Mouse (Mus musculus) midbrain, embryonic 15.5 days (tissue): ENCODE measurements around the gene Dgki. TPM values are rescaled to one million over a fixed set of nuclear protein-coding genes. Genes with fewer than 3 reads are reported as not detected.

Source experiments
- ATAC-seq: fragments of 200-750 bp; cut with Nextera tagmentation; replicated peaks from 2 replicates; pipeline ENCODE4 v1.8.0; 2017; ENCODE audit warnings: moderate TSS enrichment
- H3K27ac ChIP-seq: fragments of 300-500 bp; sonication (generic); 2 replicates; pipeline ENCODE4 v1.5.1; 2015; ENCODE audit warnings: mild to moderate bottlenecking, inconsistent platforms
- H3K27me3 ChIP-seq: fragments of 300-500 bp; sonication (generic); replicated peaks from 2 replicates; pipeline ENCODE4 v1.6.1; 2015; ENCODE audit warnings: inconsistent platforms
- H3K36me3 ChIP-seq: fragments of 300-500 bp; sonication (generic); replicated peaks from 2 replicates; pipeline ENCODE4 v1.6.1; 2015; ENCODE audit warnings: inconsistent platforms
- H3K4me1 ChIP-seq: fragments of 300-500 bp; sonication (generic); 2 replicates; pipeline ENCODE4 v1.6.1; 2015; ENCODE audit warnings: inconsistent platforms
- H3K4me2 ChIP-seq: fragments of 300-500 bp; sonication (generic); 2 replicates; pipeline ENCODE4 v1.6.1; 2015; ENCODE audit warnings: inconsistent platforms, mild to moderate bottlenecking, moderate library complexity
- H3K4me3 ChIP-seq: fragments of 300-500 bp; sonication (generic); 2 replicates; pipeline ENCODE4 v1.5.1; 2015; ENCODE audit warnings: mild to moderate bottlenecking, inconsistent platforms
- H3K9ac ChIP-seq: fragments of 300-500 bp; sonication (generic); 2 replicates; pipeline ENCODE4 v1.6.1; 2015; ENCODE audit warnings: mild to moderate bottlenecking, inconsistent platforms
- H3K9me3 ChIP-seq: fragments of 300-500 bp; sonication (generic); 2 replicates; pipeline ENCODE4 v1.6.1; 2016; ENCODE audit warnings: inconsistent platforms
- WGBS: fragments of 180-500 bp; shearing (Covaris S2); methylation state at CpG from one replicate; pipeline ENCODE4 v1.1.7; 2015; ENCODE audit warnings: mixed read lengths; 5-methylcytosine and 5-hydroxymethylcytosine counted together
- polyA plus RNA-seq: library from polyadenylated mRNA; unstranded; fragments of >200 nt; fragmentation: Nextera tagmentation; extraction: Ambion mirVana; gene quantifications from 2 replicates; pipeline ENCODE4 v1.2.1, GENCODE M21; 2015

The Dgki gene
- polyA plus RNA-seq, 1 experiment from 2014 or later: 8.9 TPM

GRCm38 (mm10) chr6:36842101-36842922 is 457.7 kb downstream of the Dgki start:
- Histone ChIP-seq H3K4me2 (no peak overlapping the region), H3K27me3 (no peaks in the 10 kb centered on the region), H3K4me3 (no peak overlapping the region), H3K9me3 (no peaks in the 10 kb centered on the region), H3K27ac (no peak overlapping the region), H3K36me3 (no peaks in the 10 kb centered on the region), H3K9ac (no peak overlapping the region), H3K4me1 (no peaks in the 10 kb centered on the region)
- WGBS: 81% methylated on average over 5 of the region's 5 CpGs
- ATAC-seq: no peak

- Histone ChIP-seq H3K27ac (no peak overlapping the region), H3K9ac (no peak overlapping the region), H3K9me3 (no peaks in the 10 kb centered on the region), H3K27me3 (no peaks in the 10 kb centered on the region), H3K36me3 (no peaks in the 10 kb centered on the region), H3K4me3 (no peak overlapping the region), H3K4me1 (no peaks in the 10 kb centered on the region), H3K4me2 (no peak overlapping the region)
- no peak for ATAC-seq
- WGBS: 78% methylated on average over 3 of the region's 3 CpGs
These were observed 458.3 kb downstream of the Dgki start for GRCm38 (mm10) chr6:36841701-36842100.

DNA sequence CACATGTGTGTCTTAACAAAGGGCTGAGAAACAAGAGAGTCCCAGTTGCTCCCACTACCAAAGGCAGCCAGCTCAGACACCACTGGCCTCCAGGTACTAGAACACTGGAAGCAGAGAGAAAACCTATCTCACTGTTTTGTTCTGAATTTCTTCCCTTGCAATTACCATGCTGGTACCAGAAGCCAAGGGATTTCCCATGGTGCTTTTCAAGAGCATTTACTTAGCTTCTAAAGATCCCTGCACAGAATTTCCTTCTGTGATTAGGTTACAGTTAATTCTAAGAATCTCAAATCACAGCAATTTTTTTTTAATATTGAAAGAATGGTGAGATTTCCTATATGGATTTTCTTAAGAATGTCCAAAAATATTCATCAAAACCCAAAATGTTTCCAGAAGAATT is 458.8 kb downstream of the Dgki start:
- Histone ChIP-seq H3K27me3 (no peaks in the 10 kb centered on the region), H3K9ac (no peak overlapping the region), H3K4me1 (no peaks in the 10 kb centered on the region), H3K4me3 (no peak overlapping the region), H3K9me3 (no peaks in the 10 kb centered on the region), H3K27ac (no peak overlapping the region), H3K4me2 (no peak overlapping the region), H3K36me3 (no peaks in the 10 kb centered on the region)
- ATAC-seq: no peak

DNA sequence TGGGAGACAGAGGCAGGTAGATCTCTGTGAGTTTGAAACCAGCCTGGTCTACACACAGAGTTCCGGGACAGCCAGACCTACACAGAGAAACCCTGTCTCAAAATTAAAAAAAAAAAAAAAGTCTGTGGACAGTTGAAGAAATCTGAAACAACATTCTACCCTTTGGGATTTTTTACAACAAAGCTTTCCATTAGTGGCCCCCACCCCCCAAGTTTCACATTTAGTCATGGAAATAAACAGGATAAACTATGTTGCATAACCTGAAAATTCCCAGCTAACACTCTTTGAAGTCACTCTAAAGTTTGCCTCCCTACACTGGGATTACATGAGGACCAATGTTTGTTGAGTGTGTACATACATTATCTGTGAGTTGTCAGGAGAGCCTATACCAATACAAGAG is 461.2 kb downstream of the Dgki start:
- ATAC-seq: no peak
- H3K27me3 ChIP-seq: no peaks in the 10 kb centered on the region
- 95% methylated on average over 1 of the region's 1 CpGs for WGBS

GRCm38 (mm10) chr6:36835351-36835750 is 464.6 kb downstream of the Dgki start:
- Histone ChIP-seq H3K4me2 (no peak overlapping the region), H3K4me1 (no peaks in the 10 kb centered on the region), H3K9ac (no peak overlapping the region), H3K4me3 (no peak overlapping the region), H3K27me3 (no peaks in the 10 kb centered on the region), H3K27ac (no peak overlapping the region), H3K9me3 (no peaks in the 10 kb centered on the region), H3K36me3 (no peaks in the 10 kb centered on the region)
- ATAC-seq: no peak
- 89% methylated on average over 3 of the region's 3 CpGs for WGBS

More for the DNA sequence above, 461.2 kb downstream of the Dgki start:
- no peak overlapping the region for H3K4me2 ChIP-seq
- no peak overlapping the region for H3K4me3 ChIP-seq
- H3K27ac ChIP-seq: no peak overlapping the region
- no peaks in the 10 kb centered on the region for H3K4me1 ChIP-seq
- H3K36me3 ChIP-seq: no peaks in the 10 kb centered on the region
- H3K9ac ChIP-seq: no peak overlapping the region
- H3K9me3 ChIP-seq: no peaks in the 10 kb centered on the region

DNA sequence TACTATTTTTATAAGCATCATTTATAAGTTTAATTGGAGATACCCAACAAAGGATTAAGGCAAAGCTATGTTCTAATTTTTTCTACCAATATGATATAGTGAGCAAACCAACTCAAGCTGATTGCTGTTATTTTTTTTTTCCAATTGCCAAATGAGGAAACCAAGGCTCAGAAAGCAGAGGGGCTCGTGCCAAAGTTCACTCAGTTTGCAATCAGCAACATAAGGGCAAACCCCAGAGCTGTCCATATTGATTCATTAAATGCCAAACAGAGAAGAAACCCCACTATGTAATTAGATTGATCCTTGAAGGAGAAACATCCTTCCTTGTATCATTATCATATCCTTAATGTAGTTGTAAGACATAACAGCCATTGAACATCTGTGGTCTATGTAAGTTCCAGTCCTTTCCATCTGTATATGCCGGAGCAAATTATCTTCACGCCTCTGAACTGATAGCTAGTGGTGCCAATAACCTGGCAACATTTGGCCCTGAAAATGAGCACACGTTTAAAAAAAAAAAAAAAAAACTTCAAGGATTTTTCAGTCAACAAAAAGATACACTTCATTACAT is 465.2 kb downstream of the Dgki start:
- Histone ChIP-seq H3K4me1 (no peaks in the 10 kb centered on the region), H3K36me3 (no peaks in the 10 kb centered on the region), H3K9me3 (no peaks in the 10 kb centered on the region), H3K4me2 (no peak overlapping the region), H3K27ac (no peak overlapping the region), H3K9ac (no peak overlapping the region), H3K4me3 (no peak overlapping the region), H3K27me3 (no peaks in the 10 kb centered on the region)
- WGBS: 79% methylated on average over 4 of the region's 4 CpGs
- ATAC-seq: no peak

DNA sequence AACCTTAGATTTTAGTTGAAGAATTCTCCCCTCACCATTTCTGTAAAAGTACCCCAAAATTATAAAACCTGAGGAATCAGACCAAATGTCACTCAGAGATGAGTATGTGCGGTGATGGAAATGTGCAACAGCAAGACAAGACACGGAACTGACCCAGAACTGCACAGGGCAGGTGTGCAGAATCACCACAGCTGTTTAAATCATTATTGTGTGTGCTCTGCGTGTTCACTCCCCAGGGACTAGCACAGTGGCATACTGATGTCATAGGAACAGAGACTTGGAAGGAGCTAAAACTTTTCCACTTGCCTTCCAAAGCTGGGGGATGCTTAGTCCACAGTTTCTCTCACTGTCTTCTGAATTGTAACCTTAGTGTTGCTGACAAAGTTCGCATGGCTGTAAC is 467.3 kb downstream of the Dgki start:
- Histone ChIP-seq H3K9me3 (no peaks in the 10 kb centered on the region), H3K4me1 (no peaks in the 10 kb centered on the region), H3K4me2 (no peak overlapping the region), H3K36me3 (no peaks in the 10 kb centered on the region), H3K27me3 (no peaks in the 10 kb centered on the region), H3K4me3 (no peak overlapping the region), H3K27ac (no peak overlapping the region), H3K9ac (no peak overlapping the region)
- ATAC-seq: no peak
- 80% methylated on average over 4 of the region's 4 CpGs for WGBS

GRCm38 (mm10) chr6:36832207-36832606 is 467.8 kb downstream of the Dgki start:
- Histone ChIP-seq H3K9me3 (no peaks in the 10 kb centered on the region), H3K36me3 (no peaks in the 10 kb centered on the region), H3K4me3 (no peak overlapping the region), H3K4me2 (no peak overlapping the region), H3K27me3 (no peaks in the 10 kb centered on the region), H3K4me1 (no peaks in the 10 kb centered on the region), H3K9ac (no peak overlapping the region), H3K27ac (no peak overlapping the region)
- ATAC-seq: no peak
- 93% methylated on average over 2 of the region's 2 CpGs for WGBS

GRCm38 (mm10) chr6:36830371-36830925 is 469.5 kb downstream of the Dgki start:
- Histone ChIP-seq H3K27ac (no peak overlapping the region), H3K9me3 (no peaks in the 10 kb centered on the region), H3K9ac (no peak overlapping the region), H3K27me3 (no peaks in the 10 kb centered on the region), H3K4me2 (no peak overlapping the region), H3K4me1 (no peaks in the 10 kb centered on the region), H3K36me3 (no peaks in the 10 kb centered on the region), H3K4me3 (no peak overlapping the region)
- no peak for ATAC-seq
- WGBS: 91% methylated on average over 9 of the region's 9 CpGs

DNA sequence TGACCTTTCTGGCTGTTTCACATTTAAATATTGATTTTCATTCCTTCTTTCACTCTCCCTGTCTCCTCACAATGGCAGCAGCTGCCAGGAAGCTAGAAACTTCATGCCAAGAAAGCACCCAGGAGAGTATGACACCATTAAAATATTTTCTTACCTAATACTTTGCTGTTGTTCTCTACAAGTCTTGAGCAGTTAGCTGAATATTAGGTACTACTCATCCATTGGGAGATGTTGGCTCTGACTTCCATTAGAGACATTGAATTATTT is 480.3 kb downstream of the Dgki start:
- H3K9ac ChIP-seq: no peak overlapping the region
- H3K4me1 ChIP-seq: peaks cover 11% of the 10 kb centered on the region; the same call in 1 of the 2 replicates
- no peaks in the 10 kb centered on the region for H3K9me3 ChIP-seq
- peak overlapping the region; percentile 69 for H3K27ac ChIP-seq
- H3K27me3 ChIP-seq: no peaks in the 10 kb centered on the region
- ATAC-seq: no peak; the same call in none of the 2 replicates
- H3K4me3 ChIP-seq: no peak overlapping the region
- no peak overlapping the region for H3K4me2 ChIP-seq
- no peaks in the 10 kb centered on the region for H3K36me3 ChIP-seq

- Histone ChIP-seq H3K36me3 (no peaks in the 10 kb centered on the region), H3K9me3 (no peaks in the 10 kb centered on the region), H3K27ac (peak overlapping the region; percentile 69), H3K9ac (no peak overlapping the region), H3K4me3 (no peak overlapping the region), H3K27me3 (no peaks in the 10 kb centered on the region), H3K4me2 (no peak overlapping the region), H3K4me1 (peaks cover 11% of the 10 kb centered on the region; the same call in 1 of the 2 replicates)
- ATAC-seq: peak; percentile 97
- 27% methylated on average over 8 of the region's 8 CpGs for WGBS
These were observed 480.8 kb downstream of the Dgki start for GRCm38 (mm10) chr6:36819019-36819783.

DNA sequence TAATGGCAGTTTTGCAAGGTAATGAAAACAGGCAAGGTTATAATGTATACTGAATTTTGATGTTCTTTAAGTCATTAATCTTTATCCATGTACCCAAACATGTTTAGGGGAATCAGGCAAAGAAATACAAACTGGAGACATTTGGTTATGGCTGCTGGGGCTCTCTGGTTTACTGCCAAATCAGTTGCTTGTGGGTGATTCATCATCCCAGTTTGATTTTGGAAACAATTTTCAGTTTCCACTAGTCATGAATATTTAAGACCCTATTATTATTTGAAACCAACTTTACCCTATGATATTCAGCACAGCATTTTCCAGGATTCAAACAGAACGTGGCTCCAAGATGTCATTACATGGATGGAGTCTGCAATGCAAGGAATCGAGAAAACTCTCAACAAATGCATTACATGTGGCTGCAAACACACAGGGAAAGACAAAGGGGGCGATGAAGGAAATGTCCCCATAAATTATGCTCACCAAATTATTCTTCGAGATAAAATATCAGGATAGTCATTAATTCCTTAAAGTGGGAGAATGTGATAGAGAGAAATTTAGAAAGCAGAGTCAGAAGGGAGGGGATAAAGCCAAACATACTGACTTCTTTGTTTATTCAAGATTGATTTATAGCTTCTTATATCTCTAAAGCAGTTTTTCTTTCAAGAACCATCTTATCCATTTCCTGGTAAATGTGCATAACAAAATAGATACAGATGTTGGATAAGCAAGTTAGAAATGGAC is 481.5 kb downstream of the Dgki start:
- Histone ChIP-seq H3K36me3 (no peaks in the 10 kb centered on the region), H3K27me3 (no peaks in the 10 kb centered on the region), H3K4me3 (no peak overlapping the region), H3K9me3 (no peaks in the 10 kb centered on the region), H3K4me1 (peaks cover 11% of the 10 kb centered on the region; the same call in 1 of the 2 replicates), H3K9ac (no peak overlapping the region), H3K4me2 (no peak overlapping the region), H3K27ac (peak overlapping the region; percentile 69)
- WGBS: 64% methylated on average over 4 of the region's 4 CpGs
- no peak for ATAC-seq
